Mouse (Mus musculus) cerebellum, adult 11-12 months (tissue): Measurements from ENCODE around the gene Inpp5b.

Source experiments
- DNase-seq: peaks from one replicate; pipeline ENCODE4 v3.0.0; 2022

Gene Inpp5b

GRCm38 (mm10) chr4:124818832-124819231 is 77.2 kb downstream of the Inpp5b start:
- no peak for DNase-seq

- DNase-seq: no peak
Measured at GRCm38 (mm10) chr4:124824967-124825366, 83.3 kb downstream of the Inpp5b start.

- no peak for DNase-seq
Measured at GRCm38 (mm10) chr4:124825371-124825965, 83.8 kb downstream of the Inpp5b start.

- DNase-seq: no peak
Measured at GRCm38 (mm10) chr4:124829671-124830070, 88.0 kb downstream of the Inpp5b start.

- no peak for DNase-seq
Measured at GRCm38 (mm10) chr4:124832796-124833195, 91.1 kb downstream of the Inpp5b start.

- peak; percentile 29 for DNase-seq
Measured at GRCm38 (mm10) chr4:124838035-124838700, 96.5 kb downstream of the Inpp5b start.

- no peak for DNase-seq
Measured at GRCm38 (mm10) chr4:124840998-124841397, 99.3 kb downstream of the Inpp5b start.

- DNase-seq: peak; percentile 34
Measured at GRCm38 (mm10) chr4:124843493-124843892, 101.8 kb downstream of the Inpp5b start.

GRCm38 (mm10) chr4:124847573-124847972 is 105.9 kb downstream of the Inpp5b start:
- peak; percentile 81 for DNase-seq

GRCm38 (mm10) chr4:124849631-124850260 is 108.1 kb downstream of the Inpp5b start:
- peak; percentile 83 for DNase-seq

- peak; percentile 94 for DNase-seq
Measured at GRCm38 (mm10) chr4:124850261-124850913, 108.7 kb downstream of the Inpp5b start, which contains the start of gene Yrdc. Yrdc (plus strand) TSS chr4:124850679.
